Mouse (Mus musculus): ENCODE data around the gene Jmjd6. TPM values are rescaled to one million over a fixed set of nuclear protein-coding genes. Genes with fewer than 3 reads are reported as not detected.

The Jmjd6 gene
- polyA plus RNA-seq, 1 experiment from 2014 or later: 65.7 TPM

GRCm38 (mm10) chr11:116809520-116809919 lies 33.7 kb downstream of the Jmjd6 start:
- H3K9me3 ChIP-seq: no peaks in the 10 kb centered on the region
- 82% methylated on average over 8 of the region's 8 CpGs for WGBS
- H3K9ac ChIP-seq: no peak overlapping the region
- ATAC-seq (ENCODE audit: borderline replicate concordance, extremely low read depth, low FRiP score, low TSS enrichment): no peak
- no peak overlapping the region for H3K4me3 ChIP-seq
- H3K4me2 ChIP-seq: no peak overlapping the region
- H3K36me3 ChIP-seq: no peaks in the 10 kb centered on the region
- H3K27me3 ChIP-seq: no peaks in the 10 kb centered on the region; the same call in 1 of the 2 replicates
- H3K27ac ChIP-seq: no peak overlapping the region
- H3K4me1 ChIP-seq: peaks cover 43% of the 10 kb centered on the region

- H3K36me3 ChIP-seq: no peaks in the 10 kb centered on the region
- no peak overlapping the region for H3K4me2 ChIP-seq
- H3K9ac ChIP-seq: no peak overlapping the region
- H3K27ac ChIP-seq: no peak overlapping the region
- H3K27me3 ChIP-seq: no peaks in the 10 kb centered on the region; the same call in 1 of the 2 replicates
- no peak overlapping the region for H3K4me3 ChIP-seq
- WGBS: 85% methylated on average over 11 of the region's 11 CpGs
- H3K9me3 ChIP-seq: no peaks in the 10 kb centered on the region
- peaks cover 37% of the 10 kb centered on the region for H3K4me1 ChIP-seq
- no peak for ATAC-seq (ENCODE audit: borderline replicate concordance, extremely low read depth, low FRiP score, low TSS enrichment)
Observed at GRCm38 (mm10) chr11:116808811-116809395, 34.3 kb downstream of the Jmjd6 start.

GRCm38 (mm10) chr11:116807938-116808606 lies 35.2 kb downstream of the Jmjd6 start:
- Histone ChIP-seq H3K27ac (peak overlapping the region; percentile 67), H3K9ac (no peak overlapping the region), H3K4me1 (peaks cover 28% of the 10 kb centered on the region), H3K9me3 (no peaks in the 10 kb centered on the region), H3K27me3 (no peaks in the 10 kb centered on the region; the same call in 1 of the 2 replicates), H3K36me3 (no peaks in the 10 kb centered on the region), H3K4me2 (no peak overlapping the region), H3K4me3 (no peak overlapping the region)
- WGBS: 12% methylated on average over 7 of the region's 7 CpGs
- peak; percentile 37; the same call in 1 of the 2 replicates for ATAC-seq (ENCODE audit: borderline replicate concordance, extremely low read depth, low FRiP score, low TSS enrichment)

- no peak overlapping the region for H3K4me3 ChIP-seq
- H3K27ac ChIP-seq: peak overlapping the region; percentile 67
- H3K4me1 ChIP-seq: peaks cover 23% of the 10 kb centered on the region
- 55% methylated on average over 3 of the region's 3 CpGs for WGBS
- no peaks in the 10 kb centered on the region; the same call in 1 of the 2 replicates for H3K27me3 ChIP-seq
- no peak for ATAC-seq (ENCODE audit: borderline replicate concordance, extremely low read depth, low FRiP score, low TSS enrichment)
- H3K36me3 ChIP-seq: no peaks in the 10 kb centered on the region
- no peak overlapping the region for H3K4me2 ChIP-seq
- H3K9me3 ChIP-seq: no peaks in the 10 kb centered on the region
- no peak overlapping the region for H3K9ac ChIP-seq
Observed at GRCm38 (mm10) chr11:116807526-116807925, 35.7 kb downstream of the Jmjd6 start.

GRCm38 (mm10) chr11:116807116-116807515 lies 36.1 kb downstream of the Jmjd6 start:
- WGBS: 43% methylated on average over 7 of the region's 7 CpGs

GRCm38 (mm10) chr11:116806136-116807071 lies 36.8 kb downstream of the Jmjd6 start:
- ATAC-seq (ENCODE audit: borderline replicate concordance, extremely low read depth, low FRiP score, low TSS enrichment): no peak
- H3K4me2 ChIP-seq: no peak overlapping the region
- no peaks in the 10 kb centered on the region; the same call in 1 of the 2 replicates for H3K27me3 ChIP-seq
- WGBS: 57% methylated on average over 15 of the region's 15 CpGs
- no peaks in the 10 kb centered on the region for H3K9me3 ChIP-seq
- no peak overlapping the region for H3K4me3 ChIP-seq
- H3K36me3 ChIP-seq: no peaks in the 10 kb centered on the region
- H3K9ac ChIP-seq: no peak overlapping the region
- no peak overlapping the region for H3K27ac ChIP-seq
- H3K4me1 ChIP-seq: peaks cover 13% of the 10 kb centered on the region

More at GRCm38 (mm10) chr11:116807116-116807515, 36.1 kb downstream of the Jmjd6 start:
- H3K9me3 ChIP-seq: no peaks in the 10 kb centered on the region
- no peak for ATAC-seq (ENCODE audit: borderline replicate concordance, extremely low read depth, low FRiP score, low TSS enrichment)
- no peaks in the 10 kb centered on the region for H3K36me3 ChIP-seq
- no peaks in the 10 kb centered on the region; the same call in 1 of the 2 replicates for H3K27me3 ChIP-seq
- no peak overlapping the region for H3K4me3 ChIP-seq
- no peak overlapping the region for H3K9ac ChIP-seq
- no peak overlapping the region for H3K27ac ChIP-seq
- H3K4me1 ChIP-seq: peaks cover 19% of the 10 kb centered on the region
- no peak overlapping the region for H3K4me2 ChIP-seq

GRCm38 (mm10) chr11:116802709-116803108 lies 40.5 kb downstream of the Jmjd6 start:
- no peak overlapping the region for H3K4me2 ChIP-seq
- no peaks in the 10 kb centered on the region for H3K9me3 ChIP-seq
- H3K4me3 ChIP-seq: no peak overlapping the region
- ATAC-seq (ENCODE audit: borderline replicate concordance, extremely low read depth, low FRiP score, low TSS enrichment): no peak
- WGBS: 79% methylated on average over 5 of the region's 5 CpGs
- H3K27ac ChIP-seq: no peak overlapping the region
- no peak overlapping the region for H3K9ac ChIP-seq
- H3K27me3 ChIP-seq: no peaks in the 10 kb centered on the region
- H3K4me1 ChIP-seq: peaks cover 6% of the 10 kb centered on the region; the same call in 1 of the 2 replicates
- no peaks in the 10 kb centered on the region for H3K36me3 ChIP-seq

GRCm38 (mm10) chr11:116801106-116801505 lies 42.1 kb downstream of the Jmjd6 start:
- Histone ChIP-seq H3K27ac (no peak overlapping the region), H3K36me3 (no peaks in the 10 kb centered on the region), H3K4me1 (0 out of 2 replicates have a peak, but pooled peaks cover 3% of the 10 kb centered on the region), H3K4me2 (no peak overlapping the region), H3K9ac (no peak overlapping the region), H3K27me3 (no peaks in the 10 kb centered on the region), H3K4me3 (no peak overlapping the region), H3K9me3 (no peaks in the 10 kb centered on the region)
- WGBS: 61% methylated on average over 5 of the region's 5 CpGs
- no peak for ATAC-seq (ENCODE audit: borderline replicate concordance, extremely low read depth, low FRiP score, low TSS enrichment)

GRCm38 (mm10) chr11:116799364-116799763 lies 43.9 kb downstream of the Jmjd6 start:
- Histone ChIP-seq H3K4me2 (no peak overlapping the region), H3K9ac (no peak overlapping the region), H3K27me3 (no peaks in the 10 kb centered on the region), H3K9me3 (no peaks in the 10 kb centered on the region), H3K4me1 (0 out of 2 replicates have a peak, but pooled peaks cover 3% of the 10 kb centered on the region), H3K27ac (no peak overlapping the region), H3K36me3 (no peaks in the 10 kb centered on the region), H3K4me3 (no peak overlapping the region)
- 85% methylated on average over 5 of the region's 5 CpGs for WGBS
- ATAC-seq (ENCODE audit: borderline replicate concordance, extremely low read depth, low FRiP score, low TSS enrichment): no peak
